Mouse (Mus musculus) midbrain, embryonic 13.5 days (tissue): ENCODE measurements at regions not wholly inside any gene's neighbourhood (a gene's known extent, or its start where the extent isn't known, plus 50 kb on each side); places are given as distances from the start of the nearest gene placed in this dataset.

Source experiments
- ATAC-seq: fragments of 200-750 bp; cut with Nextera tagmentation; 2 replicates; pipeline ENCODE4 v1.8.0; 2017; ENCODE audit warnings: mild to moderate bottlenecking, moderate TSS enrichment, moderate library complexity
- H3K27ac ChIP-seq: fragments of 300-500 bp; sonication (generic); 2 replicates; pipeline ENCODE4 v1.5.1; 2015; ENCODE audit warnings: inconsistent platforms, mild to moderate bottlenecking, moderate library complexity
- H3K27me3 ChIP-seq: fragments of 300-500 bp; sonication (generic); 2 replicates; pipeline ENCODE4 v1.6.1; 2015; ENCODE audit warnings: mild to moderate bottlenecking, inconsistent platforms
- H3K36me3 ChIP-seq: fragments of 300-500 bp; sonication (generic); 2 replicates; pipeline ENCODE4 v1.6.1; 2015; ENCODE audit warnings: mild to moderate bottlenecking, inconsistent platforms
- H3K4me1 ChIP-seq: fragments of 300-500 bp; sonication (generic); replicated peaks from 2 replicates; pipeline ENCODE4 v1.6.1; 2015; ENCODE audit warnings: inconsistent platforms
- H3K4me2 ChIP-seq: fragments of 300-500 bp; sonication (generic); replicated peaks from 2 replicates; pipeline ENCODE4 v1.6.1; 2015; ENCODE audit warnings: moderate library complexity, mild to moderate bottlenecking, inconsistent platforms
- H3K4me3 ChIP-seq: fragments of 300-500 bp; sonication (generic); replicated peaks from 2 replicates; pipeline ENCODE4 v1.5.1; 2015; ENCODE audit warnings: mild to moderate bottlenecking, inconsistent platforms
- H3K9ac ChIP-seq: fragments of 300-500 bp; sonication (generic); replicated peaks from 2 replicates; pipeline ENCODE4 v1.6.1; 2015; ENCODE audit warnings: mild to moderate bottlenecking, inconsistent platforms
- H3K9me3 ChIP-seq: fragments of 300-500 bp; sonication (generic); 2 replicates; pipeline ENCODE4 v1.6.1; 2016; ENCODE audit warnings: mild to moderate bottlenecking, inconsistent platforms
- WGBS: fragments of 180-500 bp; shearing (Covaris S2); methylation state at CpG from one replicate; pipeline ENCODE4 v1.1.7; 2015; 5-methylcytosine and 5-hydroxymethylcytosine counted together

DNA sequence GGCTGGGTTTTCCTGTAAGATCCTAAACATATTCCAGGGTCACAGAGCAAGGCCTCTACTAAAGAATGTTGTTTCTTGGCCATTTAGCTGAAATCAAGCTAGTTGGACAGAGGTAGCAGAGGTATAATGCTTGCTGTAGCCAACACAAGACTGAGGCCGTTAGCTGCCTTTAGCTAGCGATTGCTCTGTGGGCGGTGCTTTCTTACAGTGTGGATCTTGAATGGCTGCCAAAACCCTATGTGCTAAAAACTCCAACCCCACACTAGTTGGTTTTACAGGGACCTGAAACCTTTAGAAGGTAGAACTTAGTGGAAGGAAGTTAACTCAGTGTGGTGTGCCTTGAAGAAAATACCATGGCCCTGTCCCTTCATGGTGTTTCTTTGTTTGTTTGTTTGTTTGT is 110.9 kb upstream of the Tmc1 start:
- Histone ChIP-seq H3K36me3 (no peaks in the 10 kb centered on the region), H3K4me3 (no peak overlapping the region), H3K27me3 (no peaks in the 10 kb centered on the region), H3K4me2 (no peak overlapping the region), H3K9me3 (no peaks in the 10 kb centered on the region), H3K4me1 (no peaks in the 10 kb centered on the region), H3K9ac (no peak overlapping the region), H3K27ac (no peak overlapping the region)
- ATAC-seq = no peak
- 87% methylated on average over 3 of the region's 3 CpGs for WGBS

DNA sequence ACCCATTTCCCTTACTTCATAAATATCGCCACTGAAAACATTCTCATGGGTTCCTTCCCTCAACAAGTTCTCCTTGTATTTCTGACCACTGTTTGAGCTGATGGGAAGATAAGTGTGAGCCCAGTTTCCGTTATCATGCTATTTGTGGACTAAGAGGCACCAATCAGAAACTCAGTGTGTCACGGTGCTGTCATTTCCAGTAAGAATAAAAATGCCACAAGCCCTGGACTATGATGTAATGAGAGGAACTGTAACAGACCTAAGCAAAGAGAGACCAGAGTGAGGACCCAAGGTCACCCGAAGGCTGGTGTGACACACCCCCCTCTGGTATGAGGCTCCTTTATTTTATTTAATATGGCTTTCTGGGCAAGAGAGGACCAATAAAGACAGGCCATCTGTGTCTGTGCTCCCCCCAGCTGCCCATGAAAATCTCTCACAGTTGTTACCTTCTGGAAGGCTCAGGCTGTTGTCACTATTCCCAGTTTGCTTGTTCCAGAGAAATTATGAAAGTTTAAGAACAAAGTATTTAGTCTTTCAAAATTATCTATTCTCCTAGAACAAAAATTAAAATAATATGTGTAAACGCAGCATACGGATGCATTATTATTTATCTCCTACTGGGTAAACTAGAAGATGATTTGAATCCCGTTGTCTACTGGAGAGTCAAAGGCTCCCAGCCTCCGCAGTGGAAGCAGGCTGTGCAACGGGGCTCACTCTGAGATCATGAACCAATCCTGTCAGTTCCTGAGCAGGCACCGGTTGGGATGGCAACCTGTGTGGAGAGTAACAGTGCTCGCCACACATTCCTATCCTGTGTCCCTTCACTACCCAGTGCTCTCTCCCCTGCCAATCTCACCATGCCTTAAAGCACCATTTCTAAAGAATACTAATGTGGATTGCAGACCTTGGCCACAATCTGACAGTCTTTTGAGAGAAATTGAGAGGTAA is 99.9 kb upstream of the Tmc1 start:
- no peak overlapping the region for H3K4me3 ChIP-seq
- 61% methylated on average over 11 of the region's 11 CpGs for WGBS
- H3K4me2 ChIP-seq = no peak overlapping the region
- H3K4me1 ChIP-seq = peaks cover 5% of the 10 kb centered on the region; the same call in 1 of the 2 replicates
- H3K36me3 ChIP-seq = no peaks in the 10 kb centered on the region
- H3K9ac ChIP-seq = no peak overlapping the region
- H3K27me3 ChIP-seq = no peaks in the 10 kb centered on the region
- peak; percentile 96 for ATAC-seq
- H3K9me3 ChIP-seq = no peaks in the 10 kb centered on the region
- H3K27ac ChIP-seq = no peak overlapping the region

- Histone ChIP-seq H3K4me1 (peaks cover 5% of the 10 kb centered on the region; the same call in 1 of the 2 replicates), H3K27ac (no peak overlapping the region), H3K27me3 (no peaks in the 10 kb centered on the region), H3K4me2 (no peak overlapping the region), H3K9ac (no peak overlapping the region), H3K4me3 (no peak overlapping the region), H3K9me3 (no peaks in the 10 kb centered on the region), H3K36me3 (no peaks in the 10 kb centered on the region)
- no peak for ATAC-seq
- 93% methylated on average over 3 of the region's 3 CpGs for WGBS
Measured at GRCm38 (mm10) chr19:21052771-21053170, 98.8 kb upstream of the Tmc1 start.

DNA sequence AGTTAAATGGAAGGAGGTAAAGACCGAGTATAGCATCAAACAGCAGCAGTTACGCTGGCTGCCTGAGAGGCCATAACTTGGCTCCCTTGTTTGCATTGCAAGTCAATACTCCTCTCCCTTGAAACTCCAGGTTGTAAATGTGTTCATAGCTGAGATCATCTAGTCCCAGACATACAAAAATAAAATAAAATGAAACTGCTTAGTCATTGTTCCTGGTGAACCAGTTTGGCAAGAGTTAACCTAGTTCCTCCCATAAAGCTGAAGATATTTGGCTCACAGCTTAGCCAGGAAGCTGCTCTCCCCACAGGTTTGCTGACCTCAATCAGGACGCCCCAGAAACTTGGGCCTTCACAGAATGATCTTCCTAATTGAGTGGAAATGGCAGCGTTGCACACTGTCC is 97.9 kb upstream of the Tmc1 start:
- no peak for ATAC-seq
- peaks cover 5% of the 10 kb centered on the region; the same call in 1 of the 2 replicates for H3K4me1 ChIP-seq
- H3K27ac ChIP-seq = no peak overlapping the region
- no peak overlapping the region for H3K4me3 ChIP-seq
- H3K27me3 ChIP-seq = no peaks in the 10 kb centered on the region
- H3K4me2 ChIP-seq = no peak overlapping the region
- 83% methylated on average over 4 of the region's 4 CpGs for WGBS
- H3K36me3 ChIP-seq = no peaks in the 10 kb centered on the region
- no peak overlapping the region for H3K9ac ChIP-seq
- no peaks in the 10 kb centered on the region for H3K9me3 ChIP-seq

DNA sequence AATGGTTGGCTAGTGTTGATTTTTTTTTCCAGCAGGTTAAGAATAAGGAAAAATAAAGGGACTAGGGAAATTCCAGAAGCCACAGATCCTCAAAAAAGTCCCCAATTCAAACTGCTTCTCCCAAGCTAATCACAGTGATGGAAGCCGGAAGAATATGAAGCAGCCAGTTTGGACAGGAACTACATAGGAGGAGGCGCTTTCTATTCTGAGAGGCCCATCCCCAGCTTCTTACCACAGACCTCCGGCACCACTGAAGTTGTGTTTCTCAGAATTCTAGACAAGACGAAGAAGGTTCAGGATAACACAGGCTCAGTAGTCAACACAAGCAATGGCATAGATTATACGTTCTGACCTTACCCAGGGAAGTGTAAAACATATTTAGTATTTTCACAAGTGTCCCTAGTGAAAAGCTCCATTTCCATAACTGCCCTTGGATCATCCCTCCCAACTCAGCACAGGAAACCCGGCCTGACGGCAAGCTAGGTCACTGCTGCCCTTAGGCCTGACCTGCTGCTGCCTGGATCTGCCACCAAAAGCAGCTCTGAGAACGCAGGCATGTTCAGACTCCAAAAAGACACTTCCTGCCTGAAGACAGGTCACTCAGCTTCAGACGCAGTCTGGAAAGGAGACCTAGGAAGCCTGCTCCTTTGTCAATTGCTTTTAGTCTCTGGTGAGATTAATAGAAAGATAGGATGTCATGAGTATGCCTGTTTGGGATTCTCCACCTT is 97.2 kb upstream of the Tmc1 start:
- Histone ChIP-seq H3K27me3 (no peaks in the 10 kb centered on the region), H3K36me3 (no peaks in the 10 kb centered on the region), H3K4me1 (peaks cover 5% of the 10 kb centered on the region; the same call in 1 of the 2 replicates), H3K4me3 (no peak overlapping the region), H3K9me3 (no peaks in the 10 kb centered on the region), H3K27ac (no peak overlapping the region), H3K4me2 (no peak overlapping the region), H3K9ac (no peak overlapping the region)
- 90% methylated on average over 9 of the region's 9 CpGs for WGBS
- ATAC-seq = no peak

GRCm38 (mm10) chr19:21049301-21049700 is 95.3 kb upstream of the Tmc1 start:
- no peak for ATAC-seq
- H3K4me3 ChIP-seq = no peak overlapping the region

DNA sequence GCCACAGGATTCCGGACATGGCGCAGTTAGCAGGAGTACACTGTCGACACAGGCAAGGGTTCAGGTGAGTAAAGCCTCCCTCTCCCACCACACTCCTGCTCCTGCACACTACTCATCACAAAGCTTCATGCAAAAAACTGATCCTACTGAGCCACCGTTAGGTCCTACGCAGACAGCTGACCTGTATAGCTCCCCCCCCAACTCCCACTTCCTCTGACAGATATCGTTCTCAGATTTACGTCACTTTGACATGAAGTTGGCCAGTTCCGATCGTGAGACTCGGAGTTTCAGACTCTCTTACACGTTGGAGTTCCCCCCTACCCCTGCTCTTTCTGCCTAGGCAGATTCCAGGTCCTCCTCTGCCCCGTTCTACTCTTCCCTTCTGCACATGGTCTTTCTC is 91.6 kb upstream of the Tmc1 start:
- Histone ChIP-seq H3K4me3 (no peak overlapping the region), H3K27ac (no peak overlapping the region), H3K9ac (no peak overlapping the region), H3K4me2 (no peak overlapping the region), H3K36me3 (no peaks in the 10 kb centered on the region), H3K4me1 (no peaks in the 10 kb centered on the region), H3K27me3 (no peaks in the 10 kb centered on the region), H3K9me3 (no peaks in the 10 kb centered on the region)
- 89% methylated on average over 12 of the region's 12 CpGs for WGBS
- ATAC-seq = no peak

More at GRCm38 (mm10) chr19:21049301-21049700, 95.3 kb upstream of the Tmc1 start:
- Histone ChIP-seq H3K9me3 (no peaks in the 10 kb centered on the region), H3K27me3 (no peaks in the 10 kb centered on the region), H3K27ac (no peak overlapping the region), H3K4me2 (no peak overlapping the region), H3K9ac (no peak overlapping the region), H3K36me3 (no peaks in the 10 kb centered on the region), H3K4me1 (peaks cover 2% of the 10 kb centered on the region; the same call in 1 of the 2 replicates)

DNA sequence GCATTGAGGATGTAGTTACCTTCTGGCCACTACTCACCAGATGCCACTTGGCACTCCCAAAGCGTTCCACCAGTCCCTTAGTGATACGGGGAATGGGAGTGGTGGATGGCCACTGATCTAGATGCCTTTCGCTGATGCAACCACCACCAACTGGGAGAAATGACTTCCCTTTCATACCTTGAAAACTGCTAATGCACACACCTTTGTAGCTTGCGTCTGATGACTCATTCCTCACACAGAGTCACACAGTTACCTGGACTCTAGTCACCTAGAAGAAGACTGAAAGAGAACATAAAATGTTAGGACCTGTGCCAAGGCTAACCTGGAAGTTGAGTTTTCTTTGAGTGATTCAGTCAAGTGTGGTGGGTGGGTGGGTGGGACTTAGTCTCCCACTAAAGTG is 90.0 kb upstream of the Tmc1 start:
- peaks cover 5% of the 10 kb centered on the region; the same call in 1 of the 2 replicates for H3K4me1 ChIP-seq
- no peaks in the 10 kb centered on the region for H3K36me3 ChIP-seq
- H3K27me3 ChIP-seq = no peaks in the 10 kb centered on the region
- H3K4me2 ChIP-seq = no peak overlapping the region
- no peaks in the 10 kb centered on the region for H3K9me3 ChIP-seq
- 94% methylated on average over 4 of the region's 4 CpGs for WGBS
- ATAC-seq = no peak
- no peak overlapping the region for H3K27ac ChIP-seq
- H3K9ac ChIP-seq = no peak overlapping the region
- no peak overlapping the region for H3K4me3 ChIP-seq

- WGBS = 87% methylated on average over 3 of the region's 3 CpGs
- ATAC-seq = no peak
- H3K9ac ChIP-seq = no peak overlapping the region
- no peak overlapping the region for H3K27ac ChIP-seq
- H3K4me3 ChIP-seq = no peak overlapping the region
- H3K36me3 ChIP-seq = no peaks in the 10 kb centered on the region
- H3K4me2 ChIP-seq = no peak overlapping the region
- no peaks in the 10 kb centered on the region for H3K27me3 ChIP-seq
- no peaks in the 10 kb centered on the region for H3K9me3 ChIP-seq
- peaks cover 5% of the 10 kb centered on the region; the same call in 1 of the 2 replicates for H3K4me1 ChIP-seq
Measured at GRCm38 (mm10) chr19:21042536-21042935, 88.5 kb upstream of the Tmc1 start.

DNA sequence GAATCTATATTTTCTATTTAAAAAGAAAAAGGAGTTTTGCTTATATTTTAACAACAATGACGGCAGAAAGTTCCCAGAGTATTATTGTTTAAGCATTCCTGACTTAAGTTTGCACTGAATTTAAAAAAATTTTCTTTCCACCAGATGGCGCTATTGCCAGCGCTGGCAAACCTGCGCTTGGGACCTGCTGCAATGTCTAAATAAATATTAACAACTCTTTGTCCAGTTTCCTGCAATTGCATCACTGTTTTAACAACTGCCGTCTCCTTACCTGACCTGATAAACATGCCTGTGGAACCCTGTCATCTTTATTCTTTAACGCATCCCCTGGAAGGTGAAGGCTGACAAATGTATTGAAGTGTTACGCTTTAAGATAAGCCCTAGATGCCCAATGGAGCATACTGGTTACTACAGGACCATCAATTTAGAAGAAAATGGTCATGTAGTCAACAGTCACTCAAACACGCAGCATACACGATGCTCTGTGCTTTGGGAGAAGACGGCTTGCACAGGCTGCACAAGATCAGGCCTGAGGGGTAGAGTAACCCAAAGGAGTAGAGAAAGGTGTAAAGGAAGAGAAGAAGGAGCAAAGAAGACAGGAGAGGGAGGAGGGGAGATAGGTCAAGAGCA is 83.6 kb upstream of the Tmc1 start:
- Histone ChIP-seq H3K9me3 (no peaks in the 10 kb centered on the region), H3K4me2 (no peak overlapping the region), H3K4me3 (no peak overlapping the region), H3K4me1 (peaks cover 11% of the 10 kb centered on the region), H3K9ac (no peak overlapping the region), H3K27ac (no peak overlapping the region), H3K36me3 (no peaks in the 10 kb centered on the region), H3K27me3 (no peaks in the 10 kb centered on the region)
- peak; percentile 41 for ATAC-seq
- 44% methylated on average over 10 of the region's 10 CpGs for WGBS

DNA sequence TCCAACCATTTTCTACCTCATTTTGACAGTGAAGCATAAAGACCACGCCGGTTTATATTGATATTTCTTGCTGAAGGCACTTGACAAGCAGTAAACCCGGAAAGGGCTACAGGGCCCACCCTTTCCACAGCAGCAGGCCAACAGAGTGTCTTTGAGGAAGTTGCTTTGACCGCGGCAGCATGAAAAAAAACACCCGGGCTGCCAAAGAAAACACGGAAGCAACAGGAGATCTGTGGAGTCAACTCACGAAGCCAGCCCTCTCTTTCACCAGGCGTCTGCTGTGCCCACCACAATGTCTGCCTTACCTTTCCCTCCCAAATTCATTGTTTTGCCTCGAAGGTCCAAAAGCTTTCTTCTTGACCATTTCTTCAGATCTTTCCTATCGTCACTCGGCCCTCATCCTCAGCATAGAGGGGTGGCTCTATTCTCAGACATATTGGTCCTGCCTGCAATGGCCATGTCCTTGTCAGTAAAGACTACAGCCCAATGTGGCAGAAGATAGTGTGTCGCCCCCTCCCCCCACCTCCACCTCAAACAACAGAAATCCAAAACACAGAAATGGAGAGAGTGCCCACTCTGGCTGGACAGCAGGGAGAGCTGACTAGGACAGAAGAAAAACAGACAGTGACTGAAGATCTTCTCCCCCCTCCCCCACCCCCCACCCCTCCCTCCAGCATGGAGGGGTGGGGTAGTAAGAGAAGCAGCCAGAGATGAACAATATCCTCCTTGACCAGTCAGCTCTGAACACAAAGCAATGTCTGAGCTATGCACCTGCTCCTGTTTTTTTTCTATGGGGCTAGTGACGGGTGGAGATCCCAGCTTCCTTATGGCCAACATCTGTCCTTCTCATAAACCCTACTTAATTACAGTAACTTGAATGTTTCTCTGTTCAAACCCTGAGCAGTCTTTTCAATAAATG is 82.8 kb upstream of the Tmc1 start:
- H3K4me1 ChIP-seq = peaks cover 11% of the 10 kb centered on the region
- no peak overlapping the region for H3K4me2 ChIP-seq
- ATAC-seq = peak; percentile 76
- no peaks in the 10 kb centered on the region for H3K9me3 ChIP-seq
- 69% methylated on average over 14 of the region's 14 CpGs for WGBS
- H3K36me3 ChIP-seq = no peaks in the 10 kb centered on the region
- no peak overlapping the region for H3K27ac ChIP-seq
- no peaks in the 10 kb centered on the region for H3K27me3 ChIP-seq
- H3K4me3 ChIP-seq = no peak overlapping the region
- no peak overlapping the region for H3K9ac ChIP-seq
